Mouse (Mus musculus) myocyte (in vitro differentiated cells): ENCODE data around the gene Adamts18. TPM values are rescaled to one million over a fixed set of nuclear protein-coding genes. Genes with fewer than 3 reads are reported as not detected.

ENCODE experiments used
- H3K27me3 ChIP-seq: one replicate; pipeline ENCODE4 v1.6.1; 2011; ENCODE audit not compliant: control insufficient read depth, insufficient read depth, insufficient read length
- H3K36me3 ChIP-seq: one replicate; pipeline ENCODE4 v1.6.1; 2011; ENCODE audit not compliant: control insufficient read depth, insufficient read depth
- H3K4me2 ChIP-seq: one replicate; pipeline ENCODE4 v1.6.1; 2011; ENCODE audit warnings: low read depth, control low read depth
- H3K4me3 ChIP-seq: one replicate; pipeline ENCODE4 v1.5.1; 2011; ENCODE audit warnings: mild to moderate bottlenecking, control low read depth, moderate library complexity
- H3K79me2 ChIP-seq: one replicate; pipeline ENCODE4 v1.6.1; 2011; ENCODE audit not compliant: control insufficient read depth, insufficient read depth
- H3ac ChIP-seq: one replicate; pipeline ENCODE4 v1.6.1; 2011; ENCODE audit not compliant: control insufficient read depth, insufficient read length
- CEBPB ChIP-seq: IDR thresholded peaks from 2 replicates; pipeline ENCODE4 v1.6.1; 2011; ENCODE audit warnings: mild to moderate bottlenecking, moderate library complexity; ENCODE audit not compliant: poor library complexity, insufficient read depth, severe bottlenecking
- E2F4 ChIP-seq: IDR thresholded peaks from one replicate; pipeline ENCODE4 v1.6.1; 2011; ENCODE audit warnings: mild to moderate bottlenecking, control low read depth, moderate library complexity; ENCODE audit not compliant: insufficient read depth
- MAX ChIP-seq: IDR thresholded peaks from one replicate; pipeline ENCODE4 v1.6.1; 2011; ENCODE audit warnings: low read depth, mild to moderate bottlenecking, control low read depth
- MYOD1 ChIP-seq, 3 experiments: IDR thresholded peaks; one replicate each; pipeline ENCODE4 v1.6.1; 2011; ENCODE audit warnings: control low read depth in 2 of 3, low read depth in 2 of 3, mild to moderate bottlenecking in 2 of 3, moderate library complexity in 1 of 3; ENCODE audit not compliant: insufficient read length in 2 of 3, control insufficient read depth in 1 of 3
- MYOG ChIP-seq, 3 experiments: IDR thresholded peaks; one replicate each; pipeline ENCODE4 v1.6.1; 2011; ENCODE audit warnings: control low read depth in 2 of 3, low read depth in 2 of 3, mild to moderate bottlenecking in 2 of 3; ENCODE audit not compliant: insufficient read length in 2 of 3, control insufficient read depth in 1 of 3, insufficient read depth in 1 of 3
- POLR2A ChIP-seq: IDR thresholded peaks from one replicate; pipeline ENCODE4 v1.6.1; 2011; ENCODE audit warnings: low read depth, mild to moderate bottlenecking, control low read depth, moderate library complexity; ENCODE audit not compliant: insufficient read length
- POLR2AphosphoS2 ChIP-seq: IDR thresholded peaks from one replicate; pipeline ENCODE4 v1.6.1; 2011; ENCODE audit warnings: low read depth, control low read depth; ENCODE audit not compliant: insufficient read length
- REST ChIP-seq: IDR thresholded peaks from one replicate; pipeline ENCODE4 v1.6.1; 2011; ENCODE audit warnings: mild to moderate bottlenecking, control low read depth, moderate library complexity; ENCODE audit not compliant: insufficient read depth, insufficient read length
- SRF ChIP-seq: IDR thresholded peaks from one replicate; pipeline ENCODE4 v1.6.1; 2011; ENCODE audit warnings: low read depth; ENCODE audit not compliant: control insufficient read depth, insufficient read length
- TCF12 ChIP-seq: IDR thresholded peaks from one replicate; pipeline ENCODE4 v1.6.1; 2011; ENCODE audit warnings: mild to moderate bottlenecking, control low read depth; ENCODE audit not compliant: poor library complexity, insufficient read depth, severe bottlenecking
- TCF3 ChIP-seq: IDR thresholded peaks from one replicate; pipeline ENCODE4 v1.6.1; 2011; ENCODE audit warnings: low read depth, control low read depth; ENCODE audit not compliant: insufficient read length
- USF1 ChIP-seq: IDR thresholded peaks from one replicate; pipeline ENCODE4 v1.6.1; 2011; ENCODE audit warnings: low read depth, mild to moderate bottlenecking, control low read depth, moderate library complexity
- polyA plus RNA-seq: library from polyadenylated mRNA; unstranded; fragments of >200 nt; fragmentation: generic; extraction: Trizol; gene quantifications from one replicate; pipeline ENCODE4 v1.2.1, GENCODE M21; 2012; ENCODE audit warnings: missing spikeins

Gene Adamts18
- polyA plus RNA-seq, 1 experiment: not detected

- TF ChIP-seq USF1 (no peak), CEBPB (peak; percentile 16; the same call in 1 of the 2 replicates), MAX (no peak), REST (no peak)
- H3ac ChIP-seq: no peak overlapping the region
- no peaks in the 10 kb centered on the region for H3K27me3 ChIP-seq
- no peak overlapping the region for H3K4me2 ChIP-seq
- H3K4me3 ChIP-seq: no peak overlapping the region
- no peaks in the 10 kb centered on the region for H3K79me2 ChIP-seq
- no peaks in the 10 kb centered on the region for H3K36me3 ChIP-seq
Measured at GRCm38 (mm10) chr8:113827270-113827669, 21.3 kb downstream of the Adamts18 start.

GRCm38 (mm10) chr8:113820983-113821587 lies 27.5 kb downstream of the Adamts18 start:
- Histone ChIP-seq H3K36me3 (no peaks in the 10 kb centered on the region), H3K4me2 (peak overlapping the region; percentile 67), H3K4me3 (no peak overlapping the region), H3K27me3 (no peaks in the 10 kb centered on the region), H3K79me2 (no peaks in the 10 kb centered on the region), H3ac (no peak overlapping the region)
- no peak for TF ChIP-seq TCF12
- TF ChIP-seq E2F4: no peak
- TF ChIP-seq TCF3: no peak
- TF ChIP-seq USF1: no peak
- TF ChIP-seq MAX: no peak

DNA sequence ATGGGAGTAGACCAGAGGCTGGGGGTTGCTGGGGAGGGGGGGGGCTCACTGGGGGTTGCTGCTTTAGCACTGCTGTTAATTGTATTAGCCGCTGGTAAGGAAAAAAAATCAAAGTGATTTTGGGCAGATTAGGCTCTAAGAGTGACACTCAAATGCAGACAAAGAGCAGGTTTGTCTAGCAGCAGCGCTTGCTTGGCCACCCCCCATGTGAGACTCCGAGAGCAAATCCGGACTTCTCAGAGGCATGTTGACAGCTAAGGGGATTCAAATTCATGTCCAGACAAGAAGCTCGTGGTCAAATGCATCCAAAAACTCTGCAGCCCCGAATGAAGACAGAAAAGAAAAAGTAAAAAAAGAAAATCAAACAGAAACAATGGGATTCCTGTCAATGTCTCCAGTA lies 34.6 kb downstream of the Adamts18 start:
- H3K27me3 ChIP-seq: no peaks in the 10 kb centered on the region
- TF ChIP-seq USF1: no peak
- TF ChIP-seq TCF3: no peak
- no peak for TF ChIP-seq POLR2A
- no peak for TF ChIP-seq E2F4
- TF ChIP-seq TCF12: no peak
- TF ChIP-seq REST: no peak
- no peak for TF ChIP-seq SRF
- no peak for TF ChIP-seq MYOD1 (IDR thresholded peaks at IDR 0.05; ENCODE audit: control insufficient read depth in 1 of 3, insufficient read length in 2 of 3, low read depth in 2 of 3)
- TF ChIP-seq MYOG (IDR thresholded peaks at IDR 0.05; ENCODE audit: control insufficient read depth in 1 of 3, insufficient read depth in 1 of 3, insufficient read length in 2 of 3, low read depth in 2 of 3): no peak
- no peak for TF ChIP-seq CEBPB
- TF ChIP-seq MAX: no peak
- TF ChIP-seq POLR2AphosphoS2: no peak
- no peak overlapping the region for H3K4me3 ChIP-seq

GRCm38 (mm10) chr8:113811521-113811920 lies 37.0 kb downstream of the Adamts18 start:
- no peak overlapping the region for H3ac ChIP-seq
- no peaks in the 10 kb centered on the region for H3K79me2 ChIP-seq
- H3K27me3 ChIP-seq: no peaks in the 10 kb centered on the region
- no peak for TF ChIP-seq POLR2A
- TF ChIP-seq TCF12: no peak
- no peak for TF ChIP-seq REST
- TF ChIP-seq MYOD1 (IDR thresholded peaks at IDR 0.05; ENCODE audit: control insufficient read depth in 1 of 3, insufficient read length in 2 of 3, low read depth in 2 of 3): no peak
- no peak for TF ChIP-seq SRF
- no peak for TF ChIP-seq POLR2AphosphoS2
- TF ChIP-seq USF1: no peak
- no peak for TF ChIP-seq TCF3
- no peak for TF ChIP-seq MAX
- no peak for TF ChIP-seq E2F4
- no peak for TF ChIP-seq MYOG (IDR thresholded peaks at IDR 0.05; ENCODE audit: control insufficient read depth in 1 of 3, insufficient read depth in 1 of 3, insufficient read length in 2 of 3, low read depth in 2 of 3)
- no peak for TF ChIP-seq CEBPB
- H3K4me2 ChIP-seq: no peak overlapping the region
- no peak overlapping the region for H3K4me3 ChIP-seq
- H3K36me3 ChIP-seq: no peaks in the 10 kb centered on the region

More for the DNA sequence above, 34.6 kb downstream of the Adamts18 start:
- Histone ChIP-seq H3K79me2 (no peaks in the 10 kb centered on the region), H3K36me3 (no peaks in the 10 kb centered on the region), H3ac (no peak overlapping the region), H3K4me2 (no peak overlapping the region)

- Histone ChIP-seq H3K4me2 (no peak overlapping the region), H3K4me3 (no peak overlapping the region), H3ac (no peak overlapping the region), H3K27me3 (no peaks in the 10 kb centered on the region), H3K36me3 (no peaks in the 10 kb centered on the region), H3K79me2 (no peaks in the 10 kb centered on the region)
- TF ChIP-seq TCF3: no peak
- no peak for TF ChIP-seq TCF12
- no peak for TF ChIP-seq SRF
- no peak for TF ChIP-seq MYOD1 (IDR thresholded peaks at IDR 0.05; ENCODE audit: control insufficient read depth in 1 of 3, insufficient read length in 2 of 3, low read depth in 2 of 3)
- no peak for TF ChIP-seq REST
- no peak for TF ChIP-seq POLR2A
- no peak for TF ChIP-seq MYOG (IDR thresholded peaks at IDR 0.05; ENCODE audit: control insufficient read depth in 1 of 3, insufficient read depth in 1 of 3, insufficient read length in 2 of 3, low read depth in 2 of 3)
- TF ChIP-seq E2F4: no peak
- no peak for TF ChIP-seq POLR2AphosphoS2
- no peak for TF ChIP-seq MAX
- TF ChIP-seq CEBPB: no peak
- no peak for TF ChIP-seq USF1
Measured at GRCm38 (mm10) chr8:113809929-113810328, 38.6 kb downstream of the Adamts18 start.
